Mouse (Mus musculus): Measurements from ENCODE around the gene Speg.

The Speg gene

DNA sequence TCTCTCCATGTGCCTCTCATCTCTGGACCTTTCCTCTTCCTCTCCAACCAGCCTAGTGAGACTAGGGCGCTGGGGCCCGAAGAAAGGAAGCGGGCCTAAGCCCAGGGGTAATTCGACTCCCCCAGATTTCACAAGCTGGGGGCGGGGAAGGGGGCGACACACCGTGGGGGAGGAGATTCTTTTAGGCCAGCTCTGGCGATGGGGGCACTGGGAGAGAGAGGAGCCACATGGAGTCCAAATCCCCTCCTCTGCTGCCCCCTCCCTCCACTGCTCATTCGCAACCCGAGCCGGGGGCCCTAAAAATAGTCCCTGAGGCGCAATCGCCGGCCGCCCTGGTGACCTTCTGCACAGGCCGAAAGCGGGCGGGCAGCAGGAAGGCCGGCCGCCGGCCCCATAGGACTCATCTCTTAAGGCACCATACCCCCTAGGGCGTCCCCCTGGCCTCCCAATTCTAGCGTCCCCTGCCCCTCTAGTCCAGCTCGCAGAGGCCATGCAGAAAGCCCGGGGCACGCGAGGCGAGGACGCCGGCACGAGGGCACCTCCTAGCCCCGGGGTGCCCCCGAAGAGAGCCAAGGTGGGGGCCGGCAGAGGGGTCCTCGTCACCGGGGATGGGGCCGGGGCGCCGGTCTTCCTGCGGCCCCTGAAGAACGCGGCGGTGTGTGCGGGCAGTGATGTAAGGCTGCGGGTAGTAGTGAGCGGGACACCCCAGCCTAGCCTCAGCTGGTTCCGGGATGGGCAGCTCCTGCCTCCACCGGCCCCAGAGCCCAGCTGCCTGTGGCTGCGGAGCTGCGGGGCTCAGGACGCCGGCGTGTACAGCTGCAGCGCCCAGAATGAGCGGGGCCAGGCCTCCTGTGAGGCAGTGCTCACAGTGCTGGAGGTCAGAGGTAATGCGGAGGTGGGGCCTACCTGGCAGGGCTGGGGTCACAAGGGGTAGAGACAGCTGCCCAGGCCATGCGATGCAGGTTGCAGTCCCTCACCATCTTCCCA is at the start of gene Speg:
Gene Speg (plus strand): TSS at position 348 of the 987 bp plus-strand sequence.
- DNase-seq (ENCODE audit: low read depth, low spot score) = no peak

DNA sequence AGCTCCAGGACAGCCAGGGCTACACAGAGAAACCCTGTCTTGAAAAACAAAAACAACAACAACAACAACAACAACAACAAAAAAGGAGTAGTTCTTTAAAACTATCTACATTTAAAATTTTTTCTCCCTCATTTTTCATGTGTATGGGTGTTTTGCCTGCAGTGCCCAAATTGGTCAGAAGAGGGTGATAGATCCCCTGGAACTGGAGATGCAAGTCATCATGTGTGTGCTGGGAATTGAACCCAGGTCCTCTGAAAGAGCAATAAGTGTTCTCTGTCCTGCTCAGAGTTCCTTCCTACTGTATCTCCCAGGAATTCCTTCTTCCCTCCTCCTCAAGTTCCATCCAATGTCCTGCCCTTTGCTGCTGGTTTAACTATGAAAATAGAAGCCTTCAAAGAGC is 47.6 kb upstream of the Speg start:
- no peak for DNase-seq (ENCODE audit: low read depth, low spot score)

DNA sequence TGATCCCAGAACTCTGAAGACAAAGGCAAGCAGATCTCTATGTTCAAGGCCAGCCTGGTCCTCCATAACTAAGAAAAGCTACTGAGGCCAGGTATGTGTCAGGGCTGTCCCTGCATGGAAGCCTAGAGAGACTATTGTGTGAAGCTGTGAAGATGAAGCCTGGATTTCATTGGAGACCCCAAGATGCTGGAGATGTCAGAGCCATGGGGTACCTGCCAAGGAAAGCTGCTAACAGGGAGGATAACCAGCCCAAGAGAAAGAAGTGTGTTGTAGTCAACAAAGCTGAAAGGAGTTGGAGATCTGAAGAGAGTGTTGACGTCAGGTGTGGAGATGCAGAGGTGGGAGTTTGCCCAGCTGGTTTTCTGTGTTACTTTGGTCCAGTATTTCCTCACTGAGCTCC is 43.8 kb upstream of the Speg start:
- no peak for DNase-seq (ENCODE audit: low read depth, low spot score)

DNA sequence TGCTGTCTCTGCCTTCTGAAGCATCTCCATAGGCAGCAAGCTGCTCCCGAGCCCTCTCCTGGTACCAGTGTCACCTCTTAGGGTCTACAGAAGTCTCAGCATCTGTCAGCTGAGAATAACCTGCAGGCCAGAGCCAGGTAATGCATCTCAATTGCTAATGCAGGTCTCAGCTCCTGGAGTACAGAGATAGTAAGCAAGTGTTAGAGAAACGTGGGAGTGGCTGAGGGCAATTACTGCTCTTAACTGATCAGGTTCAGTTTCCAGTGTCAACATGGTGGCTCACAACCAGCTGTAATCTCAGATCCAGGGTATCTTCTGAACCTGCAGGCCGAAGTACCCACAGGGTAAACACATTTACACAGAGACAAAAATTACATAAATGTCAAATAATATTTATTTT is 38.6 kb upstream of the Speg start:
- DNase-seq (ENCODE audit: low read depth, low spot score) = no peak

GRCm38 (mm10) chr1:75337097-75337496 is 38.0 kb upstream of the Speg start:
- no peak for DNase-seq (ENCODE audit: low read depth, low spot score)

GRCm38 (mm10) chr1:75338091-75338694 is 36.9 kb upstream of the Speg start:
- DNase-seq (ENCODE audit: low read depth, low spot score) = no peak

DNA sequence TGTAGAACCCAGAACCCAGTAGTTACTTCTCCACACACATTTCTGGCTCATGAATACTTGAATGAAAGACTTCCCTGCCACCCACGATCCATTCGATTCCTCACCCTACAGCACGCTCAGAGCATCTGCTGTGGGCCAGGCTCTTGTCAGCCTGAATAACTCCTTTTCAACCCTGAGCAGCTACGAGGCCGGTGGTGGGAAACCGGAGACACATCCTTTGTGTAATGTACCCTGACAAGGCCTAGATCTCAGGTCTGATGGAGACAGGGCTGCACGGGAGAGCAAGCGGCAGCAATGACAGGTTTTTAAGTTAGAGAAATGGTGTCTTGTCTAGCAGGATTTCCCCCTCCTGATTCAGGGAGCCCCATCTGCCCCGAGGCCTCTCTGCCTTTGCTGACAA is 35.8 kb upstream of the Speg start:
- DNase-seq (ENCODE audit: low read depth, low spot score) = no peak

- DNase-seq (ENCODE audit: low read depth, low spot score) = no peak
Observed at GRCm38 (mm10) chr1:75340519-75340918, 34.6 kb upstream of the Speg start.

DNA sequence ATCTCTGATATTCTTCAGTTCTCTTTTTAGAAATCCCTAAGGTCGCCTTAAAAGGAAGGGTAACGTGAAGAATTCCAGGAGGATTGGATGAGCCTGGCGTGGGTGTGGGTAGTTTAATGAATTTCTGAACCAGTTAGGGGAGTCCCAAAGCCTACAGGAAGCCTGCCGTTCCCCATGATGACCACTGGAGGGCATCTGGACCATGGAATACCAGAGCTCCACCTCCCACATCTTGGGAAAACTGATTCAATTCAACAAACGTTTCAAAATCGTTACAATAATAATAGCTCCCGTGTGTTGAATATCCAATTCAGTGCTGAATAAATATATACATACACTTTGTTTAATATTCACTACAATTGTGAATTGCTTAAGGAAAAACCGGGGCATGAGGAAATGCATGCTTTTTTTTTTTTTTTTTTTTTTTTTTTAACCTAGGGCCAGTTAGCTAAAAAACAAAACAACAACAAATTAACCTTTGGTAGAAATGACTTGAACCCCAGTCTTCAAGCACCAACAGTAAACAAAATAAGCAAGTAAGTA is 32.2 kb upstream of the Speg start:
- no peak for DNase-seq (ENCODE audit: low read depth, low spot score)

- no peak for DNase-seq (ENCODE audit: low read depth, low spot score)
Observed at GRCm38 (mm10) chr1:75344291-75345035, 30.6 kb upstream of the Speg start.

GRCm38 (mm10) chr1:75345036-75345935 is 29.8 kb upstream of the Speg start:
- no peak for DNase-seq (ENCODE audit: low read depth, low spot score)

GRCm38 (mm10) chr1:75347279-75347678 is 27.8 kb upstream of the Speg start:
- DNase-seq (ENCODE audit: low read depth, low spot score) = no peak

DNA sequence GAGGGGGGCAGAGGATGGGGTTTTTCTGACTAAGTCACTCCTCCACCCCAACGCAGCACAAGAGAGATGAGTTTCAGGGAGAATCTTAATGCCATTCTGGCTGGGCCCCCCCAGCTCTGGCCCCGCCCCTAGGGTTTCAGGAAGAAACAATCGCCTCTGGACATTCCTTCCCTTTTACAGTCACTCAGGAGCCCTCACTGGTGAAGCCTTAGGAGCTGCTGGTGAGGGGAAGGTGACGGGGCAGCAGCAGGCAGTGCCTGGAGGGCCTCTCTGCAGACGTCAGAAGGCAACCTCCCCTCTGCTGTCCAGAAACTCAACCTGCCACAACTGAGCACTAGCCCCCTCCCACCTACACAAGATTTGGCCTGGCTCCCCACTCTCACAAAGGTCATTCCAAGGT is 25.8 kb upstream of the Speg start:
- DNase-seq (ENCODE audit: low read depth, low spot score) = no peak

GRCm38 (mm10) chr1:75357261-75357660 is 17.8 kb upstream of the Speg start:
- no peak for DNase-seq (ENCODE audit: low read depth, low spot score)

DNA sequence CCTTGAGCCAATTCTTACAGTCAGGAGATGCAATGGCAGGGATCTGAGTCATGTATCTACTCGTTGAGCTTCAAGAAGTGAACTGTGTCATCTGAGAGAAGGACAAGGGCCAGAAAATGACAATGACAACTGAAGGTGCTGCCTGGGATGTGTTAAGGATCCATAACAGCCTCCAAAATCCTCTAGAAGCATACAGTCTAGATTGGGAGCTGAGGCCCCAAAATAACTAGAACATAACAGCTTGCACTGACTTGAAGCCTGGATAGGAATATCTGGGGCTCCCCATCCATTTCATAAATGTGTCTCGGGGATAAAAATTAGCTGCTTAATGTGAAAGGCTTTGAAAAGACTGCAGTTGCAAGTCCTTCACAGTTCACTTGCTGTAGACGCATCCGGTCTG is 17.1 kb upstream of the Speg start:
- no peak for DNase-seq (ENCODE audit: low read depth, low spot score)

GRCm38 (mm10) chr1:75359346-75359745 is 15.8 kb upstream of the Speg start:
- no peak for DNase-seq (ENCODE audit: low read depth, low spot score)

DNA sequence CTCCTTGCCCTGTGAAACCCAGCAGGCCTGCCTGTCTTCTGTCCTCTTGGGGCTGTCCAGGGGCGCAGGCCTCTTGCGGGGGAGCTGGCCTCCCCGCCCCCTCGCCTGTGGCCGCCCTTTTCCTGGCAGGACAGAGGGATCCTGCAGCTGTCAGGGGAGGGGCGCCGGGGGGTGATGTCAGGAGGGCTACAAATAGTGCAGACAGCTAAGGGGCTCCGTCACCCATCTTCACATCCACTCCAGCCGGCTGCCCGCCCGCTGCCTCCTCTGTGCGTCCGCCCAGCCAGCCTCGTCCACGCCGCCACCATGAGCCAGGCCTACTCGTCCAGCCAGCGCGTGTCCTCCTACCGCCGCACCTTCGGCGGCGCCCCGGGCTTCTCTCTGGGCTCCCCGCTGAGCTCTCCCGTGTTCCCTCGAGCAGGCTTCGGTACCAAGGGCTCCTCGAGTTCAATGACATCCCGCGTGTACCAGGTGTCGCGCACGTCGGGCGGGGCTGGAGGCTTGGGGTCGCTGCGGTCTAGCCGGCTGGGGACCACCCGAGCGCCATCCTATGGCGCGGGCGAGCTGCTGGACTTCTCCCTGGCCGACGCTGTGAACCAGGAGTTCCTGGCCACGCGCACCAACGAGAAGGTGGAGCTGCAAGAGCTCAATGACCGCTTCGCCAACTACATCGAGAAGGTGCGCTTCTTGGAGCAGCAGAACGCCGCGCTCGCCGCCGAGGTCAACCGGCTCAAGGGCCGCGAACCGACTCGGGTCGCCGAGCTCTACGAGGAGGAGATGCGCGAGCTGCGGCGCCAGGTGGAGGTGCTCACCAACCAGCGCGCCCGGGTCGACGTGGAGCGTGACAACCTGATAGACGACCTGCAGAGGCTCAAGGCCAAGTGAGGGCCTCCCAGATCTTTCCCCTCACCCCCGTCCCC is 14.7 kb upstream of the Speg start, which contains the start of gene Des:
Gene Des (plus strand): TSS at position 218 of the 920 bp plus-strand sequence.
- no peak for DNase-seq (ENCODE audit: low read depth, low spot score)

GRCm38 (mm10) chr1:75361123-75361522 is 14.0 kb upstream of the Speg start:
- no peak for DNase-seq (ENCODE audit: low read depth, low spot score)

DNA sequence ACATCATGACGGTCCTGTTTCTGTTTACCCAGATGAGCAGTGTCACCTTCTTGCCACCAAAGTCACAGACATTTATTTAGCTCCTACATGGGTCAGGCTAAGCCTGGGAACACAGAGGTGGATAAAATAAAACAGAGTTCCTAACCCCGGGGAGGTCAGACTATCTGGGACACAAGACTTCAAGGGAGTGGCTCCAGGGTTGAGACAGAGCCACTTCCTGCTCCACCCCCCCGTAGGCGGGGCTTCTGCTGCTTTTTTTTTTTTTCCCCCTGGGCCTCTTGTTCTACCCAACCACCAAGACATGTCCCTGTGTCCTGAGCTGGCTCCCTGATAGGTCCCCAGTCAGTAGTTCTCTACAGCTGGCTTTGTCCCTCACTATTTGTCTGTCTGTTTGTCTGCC is 13.3 kb upstream of the Speg start:
- DNase-seq (ENCODE audit: low read depth, low spot score) = no peak

GRCm38 (mm10) chr1:75363868-75364267 is 11.2 kb upstream of the Speg start:
- DNase-seq (ENCODE audit: low read depth, low spot score) = no peak
